Mouse (Mus musculus): ENCODE data around the gene Cdkl5.

DNA sequence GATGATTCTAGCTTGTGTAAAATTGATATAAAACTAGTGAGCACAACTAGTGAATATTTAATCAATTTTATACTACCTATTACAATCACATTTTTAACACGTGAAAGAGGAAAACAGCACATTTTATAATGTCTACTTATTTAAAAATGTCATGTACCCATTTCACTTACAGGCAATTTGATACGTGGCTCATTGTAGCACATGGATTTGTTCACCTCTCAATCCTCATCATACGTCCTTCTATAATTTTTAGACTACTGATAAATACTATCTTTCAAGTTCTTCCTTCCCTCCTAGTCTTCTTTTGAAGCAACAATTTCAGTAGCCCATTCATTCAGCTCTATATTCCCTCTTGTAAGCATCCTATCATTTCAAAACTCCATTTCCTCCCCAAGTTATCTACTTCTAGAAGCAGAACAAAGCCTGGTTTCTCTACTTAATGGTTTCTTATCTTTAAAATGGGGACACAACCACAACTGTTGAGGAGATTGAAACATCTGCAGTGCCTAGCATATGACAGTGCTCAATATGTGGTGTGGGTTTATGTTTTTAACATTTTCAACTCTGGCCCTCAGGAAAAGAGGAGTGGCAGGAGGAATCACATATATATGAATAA, 75.4 kb downstream of the Cdkl5 start:
- TF ChIP-seq CTCF (IDR thresholded peaks at IDR 0.05; ENCODE audit: control insufficient read depth, insufficient read depth, insufficient read length) (no peak), MYOD1 (IDR thresholded peaks at IDR 0.05; ENCODE audit: control insufficient read depth, insufficient read length, low read depth) (no peak), MAX (IDR thresholded peaks at IDR 0.05) (no peak), FOSL1 (IDR thresholded peaks at IDR 0.05; ENCODE audit: insufficient read depth, low read length, poor library complexity, severe bottlenecking) (no peak), MYOG (IDR thresholded peaks at IDR 0.05; ENCODE audit: control insufficient read depth, extremely low read depth, insufficient read length) (no peak), USF1 (IDR thresholded peaks at IDR 0.05; ENCODE audit: low read depth) (no peak), CEBPB (IDR thresholded peaks at IDR 0.05; ENCODE audit: low read depth) (no peak)
